Mouse (Mus musculus) neural tube, embryonic 13.5 days (tissue): ENCODE measurements around the gene Rad9a. TPM values are rescaled to one million over a fixed set of nuclear protein-coding genes. Genes with fewer than 3 reads are reported as not detected.

ENCODE experiments used
- ATAC-seq: fragments of 200-750 bp; cut with Nextera tagmentation; 2 replicates; pipeline ENCODE4 v1.8.0; 2017; ENCODE audit warnings: low read depth, mild to moderate bottlenecking, moderate TSS enrichment, moderate library complexity
- H3K27ac ChIP-seq: fragments of 300-500 bp; sonication (generic); replicated peaks from 2 replicates; pipeline ENCODE4 v1.5.1; 2015; ENCODE audit warnings: moderate library complexity, mild to moderate bottlenecking, inconsistent platforms
- H3K27me3 ChIP-seq: fragments of 300-500 bp; sonication (generic); 2 replicates; pipeline ENCODE4 v1.6.1; 2015; ENCODE audit warnings: mild to moderate bottlenecking, inconsistent platforms
- H3K36me3 ChIP-seq: fragments of 300-500 bp; sonication (generic); 2 replicates; pipeline ENCODE4 v1.6.1; 2015; ENCODE audit warnings: mild to moderate bottlenecking, inconsistent platforms
- H3K4me1 ChIP-seq: fragments of 300-500 bp; sonication (generic); replicated peaks from 2 replicates; pipeline ENCODE4 v1.6.1; 2015; ENCODE audit warnings: inconsistent platforms
- H3K4me2 ChIP-seq: fragments of 300-500 bp; sonication (generic); 2 replicates; pipeline ENCODE4 v1.6.1; 2015; ENCODE audit warnings: inconsistent platforms, mild to moderate bottlenecking, moderate library complexity
- H3K4me3 ChIP-seq: fragments of 300-500 bp; sonication (generic); 2 replicates; pipeline ENCODE4 v1.5.1; 2015; ENCODE audit warnings: mild to moderate bottlenecking, inconsistent platforms
- H3K9ac ChIP-seq: fragments of 300-500 bp; sonication (generic); 2 replicates; pipeline ENCODE4 v1.6.1; 2015; ENCODE audit warnings: moderate library complexity, mild to moderate bottlenecking, inconsistent platforms
- H3K9me3 ChIP-seq: fragments of 300-500 bp; sonication (generic); 2 replicates; pipeline ENCODE4 v1.6.1; 2016; ENCODE audit warnings: inconsistent platforms
- WGBS: fragments of 180-500 bp; shearing (Covaris S2); methylation state at CpG from one replicate; pipeline ENCODE4 v1.1.7; 2015; 5-methylcytosine and 5-hydroxymethylcytosine counted together
- polyA plus RNA-seq: library from polyadenylated mRNA; unstranded; fragments of >200 nt; fragmentation: Nextera tagmentation; extraction: Ambion mirVana; gene quantifications from 2 replicates; pipeline ENCODE4 v1.2.1, GENCODE M21; 2015

The Rad9a gene
- polyA plus RNA-seq, 1 experiment from 2014 or later, result 23.5 TPM

DNA sequence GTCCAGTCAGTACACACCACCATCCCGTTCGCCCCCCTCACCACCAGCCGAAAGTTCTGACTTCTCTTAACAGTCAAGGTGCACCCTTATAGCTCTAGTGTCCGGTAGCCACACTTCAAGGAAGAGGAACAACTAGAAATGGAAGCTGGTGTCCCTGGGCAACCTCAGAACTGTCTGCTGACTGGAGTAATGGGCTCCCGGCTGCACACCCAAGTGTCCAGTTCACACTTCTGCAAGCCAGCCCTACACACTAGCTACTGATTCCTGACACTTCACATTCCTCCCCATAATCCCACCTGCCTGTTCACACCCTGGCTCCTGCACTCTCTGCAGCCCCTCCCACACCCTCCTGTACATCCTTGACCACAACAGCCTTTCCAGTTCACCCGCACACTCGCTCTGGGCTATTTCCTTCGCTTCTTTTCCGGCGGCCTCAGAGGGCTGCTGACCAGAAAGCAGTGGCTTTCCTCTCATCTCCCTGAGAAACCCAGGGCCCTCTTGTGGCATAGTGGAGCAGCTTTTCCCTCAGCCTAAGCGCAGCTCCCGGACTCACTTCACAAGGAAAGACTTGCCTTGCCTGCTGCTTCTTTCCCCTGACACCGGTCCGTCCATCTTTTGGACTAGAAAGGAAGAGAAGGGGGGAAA lies 14.7 kb upstream of the Rad9a start:
- Histone ChIP-seq H3K4me2 (peak overlapping the region; percentile 29), H3K9ac (0 out of 2 replicates have a peak overlapping the region, but pooled peaks have one; percentile 26), H3K27ac (no peak overlapping the region), H3K4me3 (no peak overlapping the region), H3K4me1 (peaks cover 50% of the 10 kb centered on the region), H3K27me3 (peaks cover 88% of the 10 kb centered on the region), H3K36me3 (no peaks in the 10 kb centered on the region), H3K9me3 (no peaks in the 10 kb centered on the region)
- 23% methylated on average over 14 of the region's 14 CpGs for WGBS
- ATAC-seq, result no peak

DNA sequence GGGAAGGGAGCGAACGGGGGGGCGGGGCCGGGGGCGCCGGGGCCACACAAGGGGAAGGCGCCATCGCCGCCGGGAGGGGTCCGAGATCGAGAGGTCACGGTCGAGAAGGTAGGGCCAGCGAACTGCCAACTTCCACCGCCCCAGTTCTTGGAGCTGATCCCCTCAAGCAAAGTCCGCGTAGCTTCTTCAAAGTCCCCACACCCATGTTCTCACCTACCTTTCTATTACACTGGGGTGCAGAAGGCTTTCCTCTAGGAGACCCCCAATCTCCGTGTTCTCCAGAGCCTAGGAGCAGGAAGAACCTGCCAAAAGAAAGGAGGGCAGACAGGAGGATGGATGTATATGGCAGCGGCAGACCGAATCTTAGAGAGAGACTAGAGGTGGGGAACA lies 14.0 kb upstream of the Rad9a start:
- Histone ChIP-seq H3K27ac (no peak overlapping the region), H3K9me3 (no peaks in the 10 kb centered on the region), H3K36me3 (no peaks in the 10 kb centered on the region), H3K27me3 (peaks cover 93% of the 10 kb centered on the region), H3K9ac (peak overlapping the region; percentile 71), H3K4me2 (peak overlapping the region; percentile 95), H3K4me1 (peaks cover 43% of the 10 kb centered on the region), H3K4me3 (peak overlapping the region; percentile 53)
- no peak for ATAC-seq
- 3% methylated on average over 18 of the region's 21 CpGs for WGBS

DNA sequence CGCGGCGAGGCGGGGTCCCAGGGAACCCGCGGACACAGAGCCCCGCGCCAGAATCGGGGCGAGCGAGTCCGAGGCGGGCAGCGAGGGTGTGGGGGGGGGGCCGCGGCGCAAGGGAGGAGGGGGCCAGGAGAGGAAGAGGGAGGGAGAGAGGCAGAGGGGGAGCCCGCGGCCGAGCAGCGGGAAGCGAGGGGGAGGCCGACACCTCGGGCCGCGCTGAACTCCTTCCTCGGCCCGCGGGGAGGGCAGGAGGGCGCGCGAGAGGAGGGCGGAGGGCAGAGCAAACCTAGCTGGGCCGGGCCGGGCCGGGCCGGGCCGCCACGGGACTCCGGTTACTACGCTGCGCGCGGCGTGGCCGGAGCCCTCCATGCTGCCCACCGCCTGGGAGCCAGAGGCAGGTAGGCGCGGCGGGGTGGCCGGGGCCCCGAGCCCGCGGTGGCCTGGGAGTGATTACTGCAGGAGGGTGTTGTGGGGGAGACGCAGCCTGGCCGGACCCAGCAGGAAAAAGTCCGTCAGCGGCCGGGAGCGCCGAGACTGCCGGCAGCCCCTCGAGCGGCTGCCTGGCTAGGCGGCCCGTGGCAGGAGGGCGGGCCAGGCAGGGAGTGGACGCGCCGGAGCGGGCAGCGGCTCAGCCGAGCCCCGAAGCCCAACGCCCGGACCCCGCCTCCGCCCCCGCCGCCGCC lies 13.4 kb upstream of the Rad9a start:
- peaks cover 38% of the 10 kb centered on the region for H3K4me1 ChIP-seq
- no peak overlapping the region for H3K27ac ChIP-seq
- no peaks in the 10 kb centered on the region for H3K36me3 ChIP-seq
- no peaks in the 10 kb centered on the region for H3K9me3 ChIP-seq
- H3K9ac ChIP-seq, result peak overlapping the region; percentile 71
- peak overlapping the region; percentile 95 for H3K4me2 ChIP-seq
- peaks cover 90% of the 10 kb centered on the region for H3K27me3 ChIP-seq
- under 1% methylated on average over 49 of the region's 81 CpGs for WGBS
- ATAC-seq, result 0 out of 2 replicates have a peak, but pooled peaks have one; percentile 2
- peak overlapping the region; percentile 53 for H3K4me3 ChIP-seq

DNA sequence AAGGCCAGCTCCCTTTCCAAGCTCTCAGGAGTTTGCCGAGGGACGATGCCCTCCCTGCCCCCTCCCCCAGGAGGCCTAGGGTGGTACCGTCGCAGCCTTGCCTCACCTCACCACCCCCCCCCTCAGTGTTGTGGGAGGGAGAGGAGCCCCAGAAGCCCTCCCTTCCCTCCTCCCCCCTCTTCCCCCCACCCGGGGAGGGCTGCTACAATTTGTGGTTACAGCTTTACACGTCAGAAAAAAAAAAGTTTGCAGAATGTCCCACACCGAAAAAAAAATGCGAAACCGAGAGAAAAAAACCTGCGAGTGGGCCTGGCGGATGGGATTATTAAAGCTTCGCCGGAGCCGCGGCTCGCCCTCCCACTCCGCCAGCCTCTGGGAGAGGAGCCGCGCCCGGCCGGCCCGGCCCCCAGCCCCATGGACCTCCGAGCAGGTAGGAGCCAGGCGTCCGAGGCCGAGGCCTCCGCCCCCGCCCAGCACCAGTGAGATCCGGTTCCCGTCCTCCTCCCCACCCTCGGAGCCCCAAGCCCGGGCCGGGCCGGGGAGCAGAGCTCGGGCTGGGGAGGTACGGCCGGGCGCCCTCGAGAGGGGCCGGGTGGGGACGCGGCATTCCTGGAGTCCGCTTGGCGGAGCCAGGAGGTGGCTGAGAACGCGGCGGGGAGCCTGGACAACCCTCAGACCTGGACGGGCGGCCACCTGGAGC lies 12.8 kb upstream of the Rad9a start, which contains the start of the genes Clcf1 and AC109138.7:
Gene Clcf1, plus strand, starts transcription at position 168 of the 700 bp plus-strand sequence.
Gene AC109138.7, plus strand, starts transcription at position 287 of the 700 bp plus-strand sequence.
- no peaks in the 10 kb centered on the region for H3K36me3 ChIP-seq
- no peaks in the 10 kb centered on the region for H3K9me3 ChIP-seq
- H3K9ac ChIP-seq, result peak within 1 kb of the TSS; percentile 71
- 2% methylated on average over 47 of the region's 49 CpGs for WGBS
- peak; percentile 14; the same call in 1 of the 2 replicates for ATAC-seq
- peaks cover 38% of the 10 kb centered on the region for H3K4me1 ChIP-seq
- H3K4me3 ChIP-seq, result peak within 1 kb of the TSS; percentile 53
- H3K27me3 ChIP-seq, result peaks cover 86% of the 10 kb centered on the region
- H3K27ac ChIP-seq, result no peak within 1 kb of the TSS
- peak within 1 kb of the TSS; percentile 95 for H3K4me2 ChIP-seq

DNA sequence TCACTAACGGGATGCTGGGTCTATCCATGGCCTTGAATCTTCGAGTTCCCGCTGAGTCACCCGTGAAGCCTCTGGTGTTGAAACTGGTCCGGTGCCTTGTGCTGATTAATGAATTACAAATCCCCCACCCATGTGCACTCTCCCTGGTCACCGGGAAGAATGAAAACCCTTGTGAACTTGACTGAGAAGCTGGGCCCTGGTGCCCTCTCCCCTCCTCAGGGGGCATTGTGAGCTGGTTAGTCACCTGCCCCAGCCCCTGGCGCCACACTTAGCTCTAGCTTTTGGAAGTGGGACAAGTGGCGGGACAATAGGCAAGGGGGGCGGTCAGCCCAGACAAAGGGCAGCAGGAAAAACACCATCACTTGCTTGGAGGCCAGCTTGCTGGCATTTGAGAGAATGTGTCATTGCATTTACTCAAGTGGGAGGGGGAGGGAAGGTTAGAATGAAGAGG lies 12.1 kb upstream of the Rad9a start:
- peak overlapping the region; percentile 95 for H3K4me2 ChIP-seq
- no peak for ATAC-seq

DNA sequence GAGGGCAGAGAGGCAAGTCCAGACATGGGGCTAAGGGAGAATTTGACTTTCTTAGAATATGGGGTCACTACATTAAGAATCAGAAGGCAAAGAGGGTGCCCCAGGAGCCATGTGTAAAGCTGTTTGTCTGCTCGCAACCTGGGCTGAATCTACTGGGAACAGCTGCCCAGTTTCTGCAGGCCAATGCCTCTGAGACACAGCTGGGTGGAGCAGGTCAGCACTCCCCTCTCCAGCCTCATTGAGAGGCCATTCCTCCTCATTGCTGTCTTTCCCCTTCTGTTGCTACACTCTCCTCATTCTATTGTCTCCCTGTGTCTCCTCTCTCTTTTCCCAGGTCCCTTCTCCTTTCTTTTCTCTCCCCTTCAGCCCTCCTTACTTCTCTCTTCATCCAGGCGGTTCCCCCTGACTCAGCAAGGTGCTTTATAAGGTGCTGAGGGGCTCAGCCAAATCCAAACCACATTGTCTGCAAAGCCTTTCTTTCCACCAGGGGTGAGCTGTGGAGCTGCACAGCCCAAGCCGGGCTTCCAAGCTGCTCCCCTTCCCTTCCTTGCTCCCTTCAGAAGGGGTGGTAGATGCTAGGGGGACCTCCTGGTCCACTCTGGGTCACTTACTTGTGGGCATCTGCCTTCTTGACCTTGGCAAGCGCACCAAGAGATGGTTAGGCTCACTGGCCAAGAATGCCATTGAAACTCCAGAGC lies 10.6 kb upstream of the Rad9a start:
- no peaks in the 10 kb centered on the region for H3K36me3 ChIP-seq
- no peak overlapping the region for H3K4me3 ChIP-seq
- no peaks in the 10 kb centered on the region for H3K9me3 ChIP-seq
- no peak for ATAC-seq
- 32% methylated on average over 4 of the region's 4 CpGs for WGBS
- H3K9ac ChIP-seq, result no peak overlapping the region
- H3K27me3 ChIP-seq, result peaks cover 71% of the 10 kb centered on the region
- H3K4me1 ChIP-seq, result peaks cover 36% of the 10 kb centered on the region
- H3K27ac ChIP-seq, result no peak overlapping the region
- H3K4me2 ChIP-seq, result no peak overlapping the region

More for the DNA sequence above, 12.1 kb upstream of the Rad9a start:
- Histone ChIP-seq H3K27me3 (peaks cover 83% of the 10 kb centered on the region), H3K27ac (no peak overlapping the region), H3K9ac (no peak overlapping the region), H3K36me3 (no peaks in the 10 kb centered on the region), H3K4me1 (peaks cover 38% of the 10 kb centered on the region), H3K9me3 (no peaks in the 10 kb centered on the region), H3K4me3 (peak overlapping the region; percentile 53)
- 2% methylated on average over 9 of the region's 9 CpGs for WGBS

DNA sequence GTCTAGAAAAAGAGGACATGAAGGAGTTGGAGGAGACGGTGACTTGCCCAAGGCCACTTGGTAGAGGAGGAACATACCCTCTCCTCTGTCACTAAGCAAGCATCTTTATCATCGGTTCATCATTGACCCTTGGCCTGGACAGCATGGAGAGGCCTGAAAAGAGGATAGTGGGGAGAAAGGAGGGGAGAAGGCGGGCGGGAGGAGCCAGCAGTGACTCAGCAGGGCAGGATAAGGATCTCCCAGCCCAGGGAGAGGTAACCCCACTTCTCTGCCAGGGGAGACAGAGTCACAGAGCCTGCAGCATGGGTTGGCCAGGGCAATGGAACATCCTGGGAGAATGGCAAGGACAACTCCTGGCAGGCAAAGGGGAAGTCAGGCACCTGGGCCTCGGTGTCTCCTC lies 7.1 kb upstream of the Rad9a start:
- no peak for ATAC-seq
- no peaks in the 10 kb centered on the region for H3K36me3 ChIP-seq
- peaks cover 56% of the 10 kb centered on the region for H3K27me3 ChIP-seq
- no peaks in the 10 kb centered on the region for H3K9me3 ChIP-seq
- H3K9ac ChIP-seq, result no peak overlapping the region
- H3K4me3 ChIP-seq, result no peak overlapping the region
- no peak overlapping the region for H3K27ac ChIP-seq
- peaks cover 9% of the 10 kb centered on the region for H3K4me1 ChIP-seq
- WGBS, result 69% methylated on average over 5 of the region's 5 CpGs
- H3K4me2 ChIP-seq, result no peak overlapping the region

DNA sequence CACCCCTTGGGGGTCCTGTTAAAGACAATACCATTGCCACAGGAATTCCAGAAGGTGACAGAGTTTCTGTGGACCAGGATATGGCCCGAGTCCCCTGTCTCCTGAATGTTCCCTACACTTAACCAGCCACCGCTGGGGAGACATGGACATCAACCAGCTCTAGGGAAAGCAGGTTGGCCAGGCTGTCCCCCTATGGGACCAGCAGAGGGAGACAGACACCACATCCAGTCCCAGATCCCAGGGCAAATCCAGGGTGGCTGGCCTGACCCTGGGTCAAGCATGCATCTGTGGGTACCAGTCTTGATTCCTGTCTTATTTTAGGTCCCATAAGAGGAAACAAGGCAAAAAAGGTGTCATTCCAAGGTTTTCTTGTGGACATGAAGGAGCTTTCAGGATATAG lies 5.5 kb upstream of the Rad9a start:
- Histone ChIP-seq H3K4me1 (peaks cover 9% of the 10 kb centered on the region), H3K27me3 (peaks cover 40% of the 10 kb centered on the region), H3K9ac (0 out of 2 replicates have a peak overlapping the region, but pooled peaks have one; percentile 43), H3K9me3 (no peaks in the 10 kb centered on the region), H3K27ac (no peak overlapping the region), H3K4me2 (no peak overlapping the region), H3K4me3 (no peak overlapping the region), H3K36me3 (no peaks in the 10 kb centered on the region)
- ATAC-seq, result no peak
- WGBS, result 0% methylated on average over 2 of the region's 2 CpGs

DNA sequence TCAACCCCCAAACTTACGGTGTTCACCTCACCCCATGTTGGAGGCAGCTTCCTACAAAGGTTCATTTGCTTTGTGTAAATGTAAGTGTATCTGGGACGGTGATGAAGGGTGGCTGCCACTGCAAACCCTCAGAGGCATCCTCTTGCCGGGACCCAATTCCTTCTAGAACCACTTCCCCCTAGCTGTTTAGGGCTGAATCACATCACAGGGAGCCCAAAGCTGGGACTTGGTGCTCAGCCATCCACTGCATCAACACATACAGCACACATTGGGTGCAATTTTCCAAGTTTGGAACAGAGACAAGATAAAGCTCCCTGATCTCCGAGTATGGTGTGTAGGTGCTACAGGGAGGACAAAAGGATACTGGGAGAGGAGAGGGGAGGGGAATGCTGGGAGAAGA lies 3.4 kb upstream of the Rad9a start:
- WGBS, result 66% methylated on average over 3 of the region's 4 CpGs
- H3K9me3 ChIP-seq, result no peaks in the 10 kb centered on the region
- peaks cover 3% of the 10 kb centered on the region; the same call in 1 of the 2 replicates for H3K36me3 ChIP-seq
- ATAC-seq, result no peak
- H3K4me3 ChIP-seq, result no peak overlapping the region
- H3K4me1 ChIP-seq, result peaks cover 25% of the 10 kb centered on the region
- no peak overlapping the region for H3K27ac ChIP-seq
- no peak overlapping the region for H3K9ac ChIP-seq
- H3K27me3 ChIP-seq, result peaks cover 26% of the 10 kb centered on the region
- no peak overlapping the region for H3K4me2 ChIP-seq

DNA sequence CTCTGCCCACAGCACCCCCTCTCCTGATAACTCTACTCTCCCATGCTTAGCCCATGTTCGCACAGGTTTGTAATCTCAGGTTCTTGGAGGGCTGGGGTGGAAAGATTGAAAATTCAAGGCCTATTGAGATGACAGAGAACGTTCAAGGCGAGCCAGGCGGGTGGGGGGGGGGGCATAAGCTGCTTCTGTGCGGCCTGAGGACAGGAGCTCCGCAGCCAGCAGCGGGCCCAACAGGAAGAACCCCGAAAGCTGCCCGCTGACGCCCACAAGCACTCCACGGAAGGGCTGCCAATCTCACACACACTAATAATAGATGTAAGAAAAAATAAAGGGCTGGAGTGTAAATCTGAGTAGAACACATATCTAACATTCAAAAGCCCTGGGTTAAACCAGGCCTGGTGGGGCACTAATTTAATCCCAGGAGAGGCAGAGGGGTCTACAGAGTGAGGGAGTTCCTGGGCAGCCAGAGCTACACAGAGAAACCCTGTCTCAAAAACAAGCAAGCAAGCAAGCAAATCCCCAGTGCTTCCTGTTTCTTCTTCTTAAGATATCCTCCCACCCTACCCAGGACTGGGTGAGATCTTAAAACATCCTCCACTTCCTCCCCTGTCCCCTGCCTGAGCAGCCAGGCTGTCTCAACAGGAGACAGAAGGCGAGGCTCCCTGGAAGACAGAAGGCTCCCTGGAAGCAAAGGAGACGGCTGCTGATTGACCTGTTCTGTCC lies 2.3 kb upstream of the Rad9a start:
- peaks cover 23% of the 10 kb centered on the region for H3K27me3 ChIP-seq
- no peak overlapping the region for H3K4me2 ChIP-seq
- H3K4me3 ChIP-seq, result no peak overlapping the region
- H3K36me3 ChIP-seq, result peaks cover 11% of the 10 kb centered on the region
- ATAC-seq, result no peak
- no peaks in the 10 kb centered on the region for H3K9me3 ChIP-seq
- peaks cover 26% of the 10 kb centered on the region for H3K4me1 ChIP-seq
- no peak overlapping the region for H3K27ac ChIP-seq
- H3K9ac ChIP-seq, result no peak overlapping the region
- WGBS, result 65% methylated on average over 13 of the region's 13 CpGs

DNA sequence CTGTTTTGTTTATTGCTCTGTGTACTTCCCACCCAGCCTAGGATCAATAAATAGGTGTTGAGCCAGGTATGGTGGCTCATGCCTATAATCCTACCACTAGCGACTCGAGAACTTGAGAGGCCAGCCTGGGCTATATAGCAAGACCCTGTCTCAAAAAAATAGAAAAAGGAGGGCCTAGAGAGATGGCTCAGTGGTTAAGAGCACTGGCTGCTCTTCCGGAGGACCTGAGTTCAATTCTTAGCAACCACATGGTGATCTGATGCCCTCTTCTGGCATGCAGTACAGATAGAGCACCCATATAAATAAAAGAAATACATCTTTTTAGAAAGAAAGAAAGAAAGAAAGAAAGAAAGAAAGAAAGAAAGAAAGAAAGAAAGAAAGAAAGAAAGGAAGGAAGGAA lies 1.7 kb upstream of the Rad9a start:
- H3K36me3 ChIP-seq, result peaks cover 14% of the 10 kb centered on the region
- no peak overlapping the region for H3K4me3 ChIP-seq
- peaks cover 26% of the 10 kb centered on the region for H3K4me1 ChIP-seq
- WGBS, result 70% methylated on average over 3 of the region's 3 CpGs
- no peaks in the 10 kb centered on the region for H3K9me3 ChIP-seq
- H3K27ac ChIP-seq, result no peak overlapping the region
- no peak for ATAC-seq
- peaks cover 23% of the 10 kb centered on the region for H3K27me3 ChIP-seq
- H3K4me2 ChIP-seq, result peak overlapping the region; percentile 97; the same call in 1 of the 2 replicates
- H3K9ac ChIP-seq, result no peak overlapping the region
